Mouse (Mus musculus) stomach, postnatal 0 days (tissue): ENCODE results near the gene Calm5. TPM values are rescaled to one million over a fixed set of nuclear protein-coding genes. Genes with fewer than 3 reads are reported as not detected.

Experiments used
- ATAC-seq: fragments of 200-750 bp; cut with Nextera tagmentation; 2 replicates; pipeline ENCODE4 v1.8.0; 2017; ENCODE audit not compliant: low FRiP score, low TSS enrichment
- DNase-seq: peaks from one replicate; pipeline ENCODE4 v3.0.0-alpha.2; 2016; ENCODE audit warnings: low spot score
- H3K27ac ChIP-seq: fragments of 300-500 bp; sonication (generic); replicated peaks from 2 replicates; pipeline ENCODE4 v1.5.1; 2014; ENCODE audit warnings: mild to moderate bottlenecking, control low read depth
- H3K27me3 ChIP-seq: fragments of 300-500 bp; sonication (generic); 2 replicates; pipeline ENCODE4 v1.6.1; 2014; ENCODE audit warnings: low read length; ENCODE audit not compliant: control insufficient read depth, insufficient read depth
- H3K36me3 ChIP-seq: fragments of 300-500 bp; sonication (generic); 2 replicates; pipeline ENCODE4 v1.6.1; 2014; ENCODE audit warnings: low read length, mixed read lengths; ENCODE audit not compliant: control insufficient read depth, insufficient read depth
- H3K4me1 ChIP-seq: fragments of 300-500 bp; sonication (generic); replicated peaks from 2 replicates; pipeline ENCODE4 v1.6.1; 2014; ENCODE audit warnings: antibody characterized with exemption; ENCODE audit not compliant: control insufficient read depth, insufficient read depth
- H3K4me2 ChIP-seq: fragments of 300-500 bp; sonication (generic); replicated peaks from 2 replicates; pipeline ENCODE4 v1.6.1; 2014; ENCODE audit warnings: low read depth, mild to moderate bottlenecking, control low read depth, moderate library complexity
- H3K4me3 ChIP-seq: fragments of 300-500 bp; sonication (generic); 2 replicates; pipeline ENCODE4 v1.5.1; 2014; ENCODE audit warnings: low read depth, low read length, control low read depth
- H3K9ac ChIP-seq: fragments of 300-500 bp; sonication (generic); 2 replicates; pipeline ENCODE4 v1.6.1; 2014; ENCODE audit warnings: mild to moderate bottlenecking, low read length, control low read depth, mixed read lengths
- H3K9me3 ChIP-seq: fragments of 300-500 bp; sonication (generic); 2 replicates; pipeline ENCODE4 v1.6.1; 2016; ENCODE audit warnings: low read length; ENCODE audit not compliant: control insufficient read depth
- CTCF ChIP-seq: IDR thresholded peaks from 2 replicates; pipeline ENCODE4 v1.5.1; 2016; ENCODE audit warnings: antibody characterized with exemption, low read depth, mild to moderate bottlenecking, moderate library complexity
- EP300 ChIP-seq: optimal IDR thresholded peaks from 2 replicates; pipeline ENCODE3; 2016; ENCODE audit warnings: antibody characterized with exemption
- WGBS: fragments of 180-500 bp; shearing (Covaris S2); extraction: QIAGEN DNeasy Blood & Tissue Kit; methylation state at CpG from one replicate; pipeline ENCODE4 v1.1.7; 2014; 5-methylcytosine and 5-hydroxymethylcytosine counted together
- polyA plus RNA-seq: library from polyadenylated mRNA; unstranded; fragments of >200 nt; fragmentation: Nextera tagmentation; extraction: Ambion mirVana; gene quantifications from 2 replicates; pipeline ENCODE4 v1.2.1, GENCODE M21; 2015

The Calm5 gene
- polyA plus RNA-seq, 1 experiment from 2014 or later = not detected

- ATAC-seq = peak; percentile 47; the same call in 1 of the 2 replicates
- H3K4me3 ChIP-seq = no peak overlapping the region
- H3K27me3 ChIP-seq = no peaks in the 10 kb centered on the region
- no peaks in the 10 kb centered on the region for H3K4me1 ChIP-seq
- no peak overlapping the region for H3K27ac ChIP-seq
- no peaks in the 10 kb centered on the region for H3K9me3 ChIP-seq
- WGBS = 53% methylated on average over 5 of the region's 5 CpGs
- DNase-seq = no peak
- TF ChIP-seq CTCF (no peak), EP300 (no peak)
- no peak overlapping the region for H3K4me2 ChIP-seq
- H3K36me3 ChIP-seq = no peaks in the 10 kb centered on the region
- no peak overlapping the region for H3K9ac ChIP-seq
Observed at GRCm38 (mm10) chr13:3818012-3818739, 35.8 kb upstream of the Calm5 start.

DNA sequence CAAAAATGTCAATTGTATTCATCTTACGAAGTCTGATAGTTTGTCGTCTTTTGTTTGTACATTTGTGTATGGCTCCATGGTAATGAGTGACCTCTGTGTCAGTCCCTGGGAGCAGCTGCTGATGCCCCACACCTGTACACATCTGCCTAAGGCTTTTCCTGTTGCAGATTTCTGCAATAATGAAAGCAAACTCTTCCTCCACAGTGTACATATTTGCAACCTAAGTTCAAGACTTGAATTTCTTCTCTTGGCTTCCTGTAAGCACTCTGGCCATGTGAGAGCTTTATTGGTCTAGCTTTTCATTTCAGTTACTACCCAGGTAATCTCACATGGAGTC, 35.3 kb upstream of the Calm5 start:
- Histone ChIP-seq H3K9me3 (no peaks in the 10 kb centered on the region), H3K4me3 (no peak overlapping the region), H3K9ac (no peak overlapping the region), H3K36me3 (no peaks in the 10 kb centered on the region), H3K4me1 (no peaks in the 10 kb centered on the region), H3K4me2 (no peak overlapping the region), H3K27me3 (no peaks in the 10 kb centered on the region), H3K27ac (no peak overlapping the region)
- WGBS = 64% methylated on average over 2 of the region's 2 CpGs
- DNase-seq (no peak), ATAC-seq (peak; percentile 53; the same call in 1 of the 2 replicates)
- TF ChIP-seq CTCF (no peak), EP300 (no peak)

DNA sequence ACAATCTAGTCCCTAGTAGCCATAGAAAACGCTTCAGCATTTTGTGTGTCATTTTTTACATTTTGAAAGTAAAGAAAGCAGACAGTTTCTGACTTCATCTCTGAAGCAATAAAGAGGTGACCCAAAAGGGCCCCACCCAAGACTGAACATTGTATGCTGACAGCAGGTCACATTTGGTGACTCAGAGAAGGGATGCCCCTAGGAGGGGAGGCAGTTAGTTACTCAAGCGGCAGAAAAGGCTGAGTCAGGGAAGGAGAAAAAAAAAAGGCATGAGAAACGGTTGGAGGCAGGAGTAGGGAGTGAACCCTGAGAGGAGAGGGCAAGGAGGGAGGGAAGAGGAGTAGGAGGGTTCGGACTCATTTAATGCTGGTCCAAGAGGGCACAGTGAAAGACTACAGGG, 31.9 kb upstream of the Calm5 start:
- H3K9me3 ChIP-seq = no peaks in the 10 kb centered on the region
- H3K36me3 ChIP-seq = no peaks in the 10 kb centered on the region
- H3K9ac ChIP-seq = no peak overlapping the region
- no peak for DNase-seq
- no peak overlapping the region for H3K4me3 ChIP-seq
- H3K27ac ChIP-seq = no peak overlapping the region
- no peak overlapping the region for H3K4me2 ChIP-seq
- TF ChIP-seq CTCF = no peak
- TF ChIP-seq EP300 = no peak
- no peaks in the 10 kb centered on the region for H3K27me3 ChIP-seq
- H3K4me1 ChIP-seq = no peaks in the 10 kb centered on the region
- no peak for ATAC-seq
- WGBS = 48% methylated on average over 4 of the region's 4 CpGs

DNA sequence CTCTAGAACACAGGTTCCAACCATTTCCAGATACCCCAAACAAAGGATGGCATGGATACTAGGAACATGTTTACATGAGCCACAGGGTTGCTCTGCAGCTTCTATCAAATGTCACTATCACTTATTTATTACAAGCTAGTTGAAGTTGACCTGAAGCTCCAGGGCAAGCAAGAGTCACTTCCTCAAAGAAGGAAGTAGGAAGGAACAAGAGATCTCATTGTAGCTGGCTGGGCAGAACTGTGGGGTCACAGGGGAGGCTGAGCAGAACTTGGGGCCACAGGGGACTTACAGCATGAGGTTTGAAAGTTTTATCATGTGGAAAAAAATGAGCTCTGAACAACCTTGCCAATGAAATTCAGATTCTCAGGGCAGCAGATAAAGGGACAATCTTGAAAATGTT, 28.2 kb upstream of the Calm5 start:
- Histone ChIP-seq H3K4me2 (no peak overlapping the region), H3K27me3 (no peaks in the 10 kb centered on the region), H3K4me3 (no peak overlapping the region), H3K4me1 (no peaks in the 10 kb centered on the region), H3K9ac (no peak overlapping the region), H3K36me3 (no peaks in the 10 kb centered on the region), H3K27ac (no peak overlapping the region), H3K9me3 (no peaks in the 10 kb centered on the region)
- ATAC-seq (no peak), DNase-seq (no peak)
- no peak for TF ChIP-seq EP300
- TF ChIP-seq CTCF = no peak

GRCm38 (mm10) chr13:3831546-3831945, 22.4 kb upstream of the Calm5 start:
- no peaks in the 10 kb centered on the region for H3K9me3 ChIP-seq
- H3K36me3 ChIP-seq = no peaks in the 10 kb centered on the region
- 0 out of 2 replicates have a peak, but pooled peaks have one; percentile 14 for TF ChIP-seq CTCF
- peak; percentile 31 for TF ChIP-seq EP300
- peak; percentile 65 for ATAC-seq
- no peak overlapping the region for H3K4me2 ChIP-seq
- no peak overlapping the region for H3K9ac ChIP-seq
- DNase-seq = no peak
- H3K4me3 ChIP-seq = no peak overlapping the region
- 69% methylated on average over 5 of the region's 5 CpGs for WGBS
- H3K27me3 ChIP-seq = no peaks in the 10 kb centered on the region
- H3K4me1 ChIP-seq = no peaks in the 10 kb centered on the region
- peak overlapping the region; percentile 77 for H3K27ac ChIP-seq

GRCm38 (mm10) chr13:3831994-3832393, 22.0 kb upstream of the Calm5 start:
- DNase-seq (peak; percentile 27), ATAC-seq (peak; percentile 92)
- no peak overlapping the region for H3K4me3 ChIP-seq
- H3K4me2 ChIP-seq = no peak overlapping the region
- 24% methylated on average over 1 of the region's 1 CpGs for WGBS
- H3K27ac ChIP-seq = peak overlapping the region; percentile 77
- no peak overlapping the region for H3K9ac ChIP-seq
- H3K4me1 ChIP-seq = no peaks in the 10 kb centered on the region
- no peaks in the 10 kb centered on the region for H3K27me3 ChIP-seq
- no peaks in the 10 kb centered on the region for H3K36me3 ChIP-seq
- TF ChIP-seq CTCF (no peak), EP300 (peak; percentile 41)
- no peaks in the 10 kb centered on the region for H3K9me3 ChIP-seq
